Mouse (Mus musculus): ENCODE measurements around the gene Panx2.

DNA sequence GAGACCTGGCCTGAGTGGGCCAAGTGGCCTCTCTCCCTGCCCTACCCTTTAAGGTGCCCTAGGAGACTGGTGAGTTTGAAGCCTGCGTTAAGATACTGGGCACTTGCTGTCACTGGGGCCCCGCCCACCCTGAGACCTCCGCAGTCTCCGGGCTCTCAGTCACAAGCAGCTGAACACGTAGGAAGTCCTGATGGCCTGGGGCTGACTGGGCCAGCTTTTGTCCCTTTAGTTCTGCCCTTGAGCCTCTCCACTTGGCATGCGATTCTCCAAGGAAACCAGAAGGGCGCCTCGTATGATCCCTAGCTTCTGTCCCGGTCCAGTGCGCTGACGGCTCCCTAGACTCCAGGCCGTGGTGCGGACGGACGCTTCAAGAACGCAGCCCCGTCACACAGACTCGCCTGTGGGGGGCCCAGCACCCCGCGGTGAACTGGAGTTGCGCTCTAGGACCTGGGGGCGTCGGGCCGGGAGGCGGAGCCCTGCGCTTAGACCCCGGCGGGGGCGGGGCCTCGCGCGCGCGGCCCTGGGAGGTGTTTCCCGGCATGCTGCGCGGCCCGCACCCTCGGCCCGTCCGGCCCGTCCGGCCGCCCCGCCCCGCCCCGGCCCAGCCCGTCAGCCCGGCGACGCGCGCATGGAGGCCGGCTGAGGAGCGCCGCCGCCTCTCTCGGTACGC is 16.1 kb downstream of the Panx2 start:
- TF ChIP-seq POLR2A (IDR thresholded peaks at IDR 0.05; ENCODE audit: insufficient read depth, low read length) (no peak), EP300 (IDR thresholded peaks at IDR 0.05; ENCODE audit: insufficient read depth, low read depth, low read length) (no peak)

Measured in ES-Bruce4 (cell line).